Mouse (Mus musculus) lung, embryonic 16.5 days (tissue): ENCODE measurements around the gene Ttc19. TPM values are rescaled to one million over a fixed set of nuclear protein-coding genes. Genes with fewer than 3 reads are reported as not detected.

ENCODE experiments used
- ATAC-seq: fragments of 200-750 bp; cut with Nextera tagmentation; 2 replicates; pipeline ENCODE4 v1.8.0; 2017; ENCODE audit warnings: low read depth, mild to moderate bottlenecking, moderate library complexity
- H3K27ac ChIP-seq: fragments of 300-500 bp; sonication (generic); 2 replicates; pipeline ENCODE4 v1.5.1; 2014; ENCODE audit warnings: mild to moderate bottlenecking, control low read depth, low read length
- H3K27me3 ChIP-seq: fragments of 300-500 bp; sonication (generic); 2 replicates; pipeline ENCODE4 v1.6.1; 2014; ENCODE audit warnings: low read depth, low read length, mixed read lengths; ENCODE audit not compliant: control insufficient read depth, insufficient read depth
- H3K36me3 ChIP-seq: fragments of 300-500 bp; sonication (generic); 2 replicates; pipeline ENCODE4 v1.6.1; 2014; ENCODE audit warnings: low read length; ENCODE audit not compliant: control insufficient read depth, insufficient read depth
- H3K4me1 ChIP-seq: fragments of 300-500 bp; sonication (generic); replicated peaks from 2 replicates; pipeline ENCODE4 v1.6.1; 2014; ENCODE audit warnings: low read length, mixed read lengths; ENCODE audit not compliant: control insufficient read depth, insufficient read depth
- H3K4me2 ChIP-seq: fragments of 300-500 bp; sonication (generic); 2 replicates; pipeline ENCODE4 v1.6.1; 2014; ENCODE audit warnings: low read depth, low read length, control low read depth
- H3K4me3 ChIP-seq: fragments of 300-500 bp; sonication (generic); 2 replicates; pipeline ENCODE4 v1.5.1; 2014; ENCODE audit warnings: mild to moderate bottlenecking, low read length, control low read depth
- H3K9ac ChIP-seq: fragments of 300-500 bp; sonication (generic); 2 replicates; pipeline ENCODE4 v1.6.1; 2014; ENCODE audit warnings: low read length, control low read depth
- H3K9me3 ChIP-seq: fragments of 300-500 bp; sonication (generic); 2 replicates; pipeline ENCODE4 v1.6.1; 2016; ENCODE audit warnings: low read length; ENCODE audit not compliant: control insufficient read depth
- WGBS: fragments of 180-500 bp; shearing (Covaris S2); extraction: QIAGEN DNeasy Blood & Tissue Kit; methylation state at CpG from one replicate; pipeline ENCODE4 v1.1.7; 2014; 5-methylcytosine and 5-hydroxymethylcytosine counted together
- polyA plus RNA-seq: library from polyadenylated mRNA; unstranded; fragments of >200 nt; fragmentation: Nextera tagmentation; extraction: Ambion mirVana; gene quantifications from 2 replicates; pipeline ENCODE4 v1.2.1, GENCODE M21; 2015

The Ttc19 gene
- polyA plus RNA-seq, 1 experiment from 2014 or later = 15.5 TPM

DNA sequence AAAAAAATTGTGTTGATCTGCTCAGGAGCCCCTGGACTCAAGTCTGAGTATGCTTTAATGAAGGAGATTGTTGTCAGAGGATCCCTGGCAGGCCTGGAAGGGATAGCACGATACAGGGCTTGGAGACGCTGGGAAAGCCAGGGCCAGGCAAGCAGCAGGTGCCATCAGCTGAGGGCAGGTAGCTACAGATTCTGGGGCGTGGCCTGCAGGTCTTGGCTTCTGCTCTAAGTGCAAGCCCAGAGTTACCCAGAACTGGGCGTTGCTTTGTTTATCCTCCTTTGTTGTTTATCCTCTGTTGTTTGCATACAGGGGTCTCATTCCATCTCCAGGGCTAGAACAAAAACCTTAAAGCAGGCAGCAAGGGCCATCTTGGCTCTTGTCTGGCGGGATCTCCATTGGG lies 27.9 kb upstream of the Ttc19 start:
- peaks cover 13% of the 10 kb centered on the region for H3K4me1 ChIP-seq
- ATAC-seq = no peak
- WGBS = 64% methylated on average over 5 of the region's 5 CpGs

DNA sequence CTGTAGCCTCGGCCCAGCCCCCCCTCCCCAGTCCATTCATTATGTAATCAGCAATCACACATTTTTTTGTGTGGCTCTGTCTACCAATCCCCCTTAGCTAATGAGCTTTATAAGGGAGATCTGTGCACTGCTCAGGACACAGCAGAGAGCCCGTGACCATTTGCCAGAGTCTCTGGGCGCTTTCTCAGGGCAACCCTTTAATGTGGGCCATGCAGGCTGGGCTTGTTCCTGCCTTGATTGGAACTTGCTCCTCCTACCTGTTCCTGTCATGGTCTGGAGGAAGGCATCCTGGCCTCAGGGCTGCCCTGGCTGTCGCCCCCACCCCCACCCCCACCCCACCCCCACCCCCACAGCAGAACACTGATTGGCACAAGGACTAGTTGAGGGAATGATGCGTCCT lies 22.1 kb upstream of the Ttc19 start:
- no peaks in the 10 kb centered on the region for H3K4me1 ChIP-seq
- H3K9ac ChIP-seq = no peak overlapping the region
- no peaks in the 10 kb centered on the region for H3K36me3 ChIP-seq
- no peak overlapping the region for H3K27ac ChIP-seq
- H3K9me3 ChIP-seq = no peaks in the 10 kb centered on the region
- no peak overlapping the region for H3K4me2 ChIP-seq
- ATAC-seq = no peak
- no peaks in the 10 kb centered on the region for H3K27me3 ChIP-seq
- 53% methylated on average over 5 of the region's 5 CpGs for WGBS
- H3K4me3 ChIP-seq = no peak overlapping the region

More for the DNA sequence above, 27.9 kb upstream of the Ttc19 start:
- Histone ChIP-seq H3K9ac (no peak overlapping the region), H3K4me2 (no peak overlapping the region), H3K9me3 (no peaks in the 10 kb centered on the region), H3K4me3 (no peak overlapping the region), H3K27ac (no peak overlapping the region), H3K36me3 (no peaks in the 10 kb centered on the region), H3K27me3 (peaks cover 16% of the 10 kb centered on the region)

DNA sequence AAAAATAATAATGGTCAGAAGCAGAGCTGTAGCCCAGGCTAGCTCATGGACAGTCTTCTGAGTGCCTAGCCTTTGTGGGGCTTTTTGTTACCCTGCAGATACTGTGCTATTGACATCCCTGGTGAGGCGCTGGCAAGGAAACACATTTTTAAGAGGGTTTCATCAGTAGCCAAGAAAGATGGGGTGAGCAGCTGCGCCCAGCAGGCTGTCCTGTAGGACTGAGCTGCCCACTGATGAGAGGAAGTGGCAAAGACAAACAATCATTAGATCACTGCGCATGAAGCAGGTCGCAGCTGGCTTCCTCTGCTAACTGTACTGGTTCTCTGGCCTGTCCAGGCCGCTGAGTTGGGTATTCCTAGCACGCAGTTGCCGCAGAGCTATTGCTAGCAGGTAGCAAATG lies 17.7 kb upstream of the Ttc19 start:
- H3K36me3 ChIP-seq = no peaks in the 10 kb centered on the region
- H3K27ac ChIP-seq = no peak overlapping the region
- no peak overlapping the region for H3K4me2 ChIP-seq
- no peaks in the 10 kb centered on the region for H3K27me3 ChIP-seq
- ATAC-seq = peak; percentile 54
- no peak overlapping the region for H3K9ac ChIP-seq
- WGBS = 48% methylated on average over 7 of the region's 7 CpGs
- H3K9me3 ChIP-seq = no peaks in the 10 kb centered on the region
- H3K4me1 ChIP-seq = no peaks in the 10 kb centered on the region
- H3K4me3 ChIP-seq = no peak overlapping the region

- Histone ChIP-seq H3K9me3 (no peaks in the 10 kb centered on the region), H3K36me3 (no peaks in the 10 kb centered on the region), H3K4me3 (no peak overlapping the region), H3K27me3 (no peaks in the 10 kb centered on the region), H3K4me1 (no peaks in the 10 kb centered on the region), H3K4me2 (no peak overlapping the region), H3K9ac (no peak overlapping the region), H3K27ac (no peak overlapping the region)
- ATAC-seq = no peak
- 48% methylated on average over 7 of the region's 7 CpGs for WGBS
Measured at GRCm38 (mm10) chr11:62264018-62264417, 17.3 kb upstream of the Ttc19 start.

- Histone ChIP-seq H3K27me3 (no peaks in the 10 kb centered on the region), H3K36me3 (no peaks in the 10 kb centered on the region), H3K9ac (no peak overlapping the region), H3K27ac (no peak overlapping the region), H3K4me1 (no peaks in the 10 kb centered on the region), H3K9me3 (no peaks in the 10 kb centered on the region), H3K4me2 (no peak overlapping the region), H3K4me3 (no peak overlapping the region)
- no peak for ATAC-seq
- 80% methylated on average over 7 of the region's 7 CpGs for WGBS
Measured at GRCm38 (mm10) chr11:62265642-62266041, 15.6 kb upstream of the Ttc19 start.

DNA sequence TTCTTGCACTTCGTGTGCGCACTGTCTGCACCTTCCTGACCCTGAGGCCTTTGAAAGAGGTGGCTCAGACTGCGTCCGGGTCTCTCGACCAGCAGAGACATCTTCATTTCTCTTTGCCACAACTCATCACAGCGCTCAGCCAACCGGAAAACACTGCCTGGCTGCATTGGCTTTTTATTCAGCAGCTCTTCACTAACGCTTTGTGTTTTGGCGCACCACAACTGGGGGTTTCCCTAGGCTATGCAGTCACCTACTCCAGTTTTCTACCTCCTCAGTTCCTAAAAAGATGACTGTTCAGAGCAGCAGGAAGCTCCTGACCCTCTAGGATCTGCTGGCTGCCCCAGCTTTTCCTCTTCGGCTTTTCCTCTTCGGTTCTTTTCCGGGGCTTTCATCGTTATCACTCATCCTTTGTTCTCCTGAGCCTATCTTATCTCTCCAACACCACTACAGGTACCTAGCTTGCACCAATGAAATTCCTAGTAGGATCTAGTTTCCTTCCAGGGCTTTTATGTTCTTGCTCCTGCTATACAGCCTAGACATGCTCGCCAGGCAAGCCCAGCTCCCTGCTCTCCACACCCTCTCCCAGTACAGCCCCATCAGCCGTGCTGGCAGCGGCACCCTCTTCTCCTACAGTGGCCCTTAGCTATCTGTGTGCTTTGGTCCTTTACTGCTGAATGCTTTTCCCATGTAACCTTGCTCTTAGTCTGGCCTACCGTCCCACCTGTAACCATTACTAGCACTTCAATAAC lies 14.6 kb upstream of the Ttc19 start:
- no peak overlapping the region for H3K4me3 ChIP-seq

DNA sequence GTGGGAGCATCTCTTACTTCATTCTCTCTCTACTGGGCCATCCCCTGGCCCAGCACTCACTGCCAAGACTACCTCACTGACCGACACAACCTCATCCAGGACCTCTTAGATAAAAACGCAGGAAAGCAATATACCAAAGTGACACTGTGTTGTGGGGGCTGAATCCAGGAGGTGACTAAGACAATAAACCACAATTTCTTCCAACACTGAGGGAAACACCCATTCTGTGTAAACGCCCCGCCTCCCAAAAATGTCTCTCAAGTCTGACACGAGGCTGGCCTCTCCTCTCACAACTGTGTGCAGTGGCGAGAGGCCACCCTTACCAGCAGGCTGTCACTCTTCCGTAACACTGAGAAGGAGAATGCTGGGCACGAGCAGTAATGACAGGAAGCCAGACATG lies 12.9 kb upstream of the Ttc19 start:
- no peak overlapping the region for H3K9ac ChIP-seq
- no peak overlapping the region for H3K27ac ChIP-seq
- 0 out of 2 replicates have a peak, but pooled peaks cover 2% of the 10 kb centered on the region for H3K4me1 ChIP-seq
- no peaks in the 10 kb centered on the region for H3K36me3 ChIP-seq
- no peak for ATAC-seq
- no peak overlapping the region for H3K4me2 ChIP-seq
- H3K27me3 ChIP-seq = no peaks in the 10 kb centered on the region
- H3K4me3 ChIP-seq = no peak overlapping the region
- whole genome bisulfite sequencing = 62% methylated on average over 8 of the region's 8 CpGs
- H3K9me3 ChIP-seq = no peaks in the 10 kb centered on the region

More for the DNA sequence above, 14.6 kb upstream of the Ttc19 start:
- Histone ChIP-seq H3K27ac (no peak overlapping the region), H3K4me2 (no peak overlapping the region), H3K4me1 (0 out of 2 replicates have a peak, but pooled peaks cover 2% of the 10 kb centered on the region), H3K9ac (no peak overlapping the region), H3K27me3 (no peaks in the 10 kb centered on the region), H3K9me3 (no peaks in the 10 kb centered on the region), H3K36me3 (no peaks in the 10 kb centered on the region)
- ATAC-seq = no peak; the same call in 1 of the 2 replicates
- WGBS = 45% methylated on average over 17 of the region's 17 CpGs

GRCm38 (mm10) chr11:62269097-62269496 lies 12.2 kb upstream of the Ttc19 start:
- no peak overlapping the region for H3K27ac ChIP-seq
- WGBS = 63% methylated on average over 12 of the region's 12 CpGs
- no peak overlapping the region for H3K9ac ChIP-seq
- no peak overlapping the region for H3K4me3 ChIP-seq
- no peaks in the 10 kb centered on the region for H3K9me3 ChIP-seq
- no peaks in the 10 kb centered on the region for H3K36me3 ChIP-seq
- no peaks in the 10 kb centered on the region for H3K27me3 ChIP-seq
- 0 out of 2 replicates have a peak, but pooled peaks cover 2% of the 10 kb centered on the region for H3K4me1 ChIP-seq
- ATAC-seq = no peak
- no peak overlapping the region for H3K4me2 ChIP-seq

DNA sequence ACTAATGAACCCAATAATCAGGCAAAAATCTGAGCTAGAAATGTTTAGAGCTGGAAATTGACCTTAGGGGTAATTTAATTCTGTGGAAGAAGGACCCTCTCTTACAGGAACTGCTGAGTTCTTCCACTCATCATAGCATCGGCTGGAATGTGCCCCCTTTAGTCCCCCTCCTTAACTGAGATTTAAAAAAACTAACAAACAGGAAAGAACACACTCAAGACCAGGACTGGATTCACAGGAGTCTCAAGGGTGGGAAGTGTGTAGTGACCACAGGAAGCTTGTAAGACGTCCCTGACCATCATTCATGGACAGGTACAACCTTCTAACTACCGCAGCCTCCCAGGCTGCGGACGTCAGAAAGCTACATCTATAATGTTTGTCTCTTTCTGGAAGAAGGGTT lies 10.4 kb upstream of the Ttc19 start:
- no peak for ATAC-seq
- Histone ChIP-seq H3K4me3 (no peak overlapping the region), H3K27me3 (no peaks in the 10 kb centered on the region), H3K9ac (no peak overlapping the region), H3K4me1 (0 out of 2 replicates have a peak, but pooled peaks cover 2% of the 10 kb centered on the region), H3K4me2 (no peak overlapping the region), H3K36me3 (no peaks in the 10 kb centered on the region), H3K9me3 (no peaks in the 10 kb centered on the region), H3K27ac (no peak overlapping the region)
- WGBS = 35% methylated on average over 5 of the region's 5 CpGs
